Mouse (Mus musculus) spleen, postnatal 4 days (tissue): ENCODE results near the gene Ccdc12.

Experiments used
- DNase-seq, 2 experiments: peaks; one replicate each; pipeline ENCODE4 v3.0.0; 2022; ENCODE audit warnings: low spot score in 2 of 2

The Ccdc12 gene

DNA sequence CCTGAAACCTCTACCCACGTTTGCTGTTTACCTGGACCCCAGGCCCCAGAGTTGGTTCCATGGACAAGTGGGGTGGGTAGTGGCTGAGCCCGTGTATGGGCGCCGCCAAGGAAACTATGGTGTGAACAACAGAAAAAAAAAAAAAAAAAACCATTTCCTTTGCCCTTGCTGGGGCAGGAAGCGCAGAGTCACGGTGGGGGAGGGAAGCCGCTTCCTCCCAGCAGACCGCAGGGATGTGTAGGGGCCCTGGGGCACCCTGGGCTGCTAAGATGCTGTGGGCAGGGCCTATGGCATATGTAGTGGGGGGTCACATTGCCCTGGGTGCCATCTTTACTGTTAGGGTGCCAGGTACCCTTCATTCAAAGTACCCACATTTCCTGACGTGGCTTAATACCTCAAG lies 11.1 kb upstream of the Ccdc12 start:
- peak in 1 of 2 experiments; percentile 61 for DNase-seq

DNA sequence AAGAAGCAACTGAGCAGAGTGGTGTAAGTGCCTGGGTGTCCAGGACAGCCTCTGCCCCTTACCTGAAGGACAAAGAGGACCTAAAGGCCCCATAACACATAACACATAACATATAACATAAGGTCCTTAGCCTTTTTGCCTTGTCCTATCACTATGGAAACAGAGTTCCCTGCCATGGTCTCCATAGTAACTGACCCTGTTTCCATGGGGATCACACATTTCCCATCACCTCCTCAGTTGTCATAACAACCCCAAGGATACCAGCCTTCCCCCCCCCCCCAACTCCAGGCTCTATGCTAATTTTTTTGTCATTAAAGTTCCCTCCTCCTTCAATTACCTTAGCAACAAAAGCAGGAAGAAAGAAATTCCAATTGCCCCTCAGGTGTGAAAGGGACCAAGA lies 6.5 kb upstream of the Ccdc12 start:
- DNase-seq: no peak

DNA sequence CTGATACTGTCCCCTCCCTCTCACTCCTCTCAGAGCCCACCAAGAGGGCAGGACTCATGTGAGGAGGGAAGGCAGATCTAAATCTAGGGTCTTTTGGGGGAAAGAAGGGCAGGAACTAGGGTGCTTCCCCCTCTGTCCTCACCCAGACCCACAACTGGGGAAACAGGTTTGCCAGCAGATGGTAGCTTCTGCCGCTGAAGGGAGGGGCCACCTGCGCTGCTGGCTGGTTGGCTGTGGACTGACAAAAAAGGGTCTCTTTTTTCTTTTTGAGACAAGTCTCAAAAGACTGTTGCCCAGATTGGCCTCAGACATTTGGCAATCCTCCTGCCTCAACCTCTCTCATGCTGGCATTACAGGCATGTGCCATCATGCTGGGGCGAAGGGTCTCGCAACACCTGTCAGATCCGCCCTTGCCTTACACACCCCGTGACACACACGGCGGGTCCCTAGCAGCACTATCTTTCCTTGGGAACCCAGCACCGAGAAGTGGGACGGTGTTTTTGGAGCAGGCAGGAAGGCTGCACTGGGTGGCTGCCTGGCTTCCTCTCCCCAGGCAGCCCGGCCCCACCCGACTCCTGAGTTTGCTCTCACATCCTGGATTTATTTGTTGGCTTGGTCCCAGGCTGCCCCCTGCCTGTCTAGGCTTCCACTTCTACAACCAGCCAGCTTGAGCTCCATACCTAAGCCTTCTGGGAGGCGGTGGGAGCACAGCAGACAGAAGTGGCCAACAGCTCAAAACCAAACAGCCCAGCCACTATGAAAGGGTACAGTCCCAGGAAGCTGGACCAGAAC lies 4.2 kb upstream of the Ccdc12 start:
- DNase-seq: no peak

DNA sequence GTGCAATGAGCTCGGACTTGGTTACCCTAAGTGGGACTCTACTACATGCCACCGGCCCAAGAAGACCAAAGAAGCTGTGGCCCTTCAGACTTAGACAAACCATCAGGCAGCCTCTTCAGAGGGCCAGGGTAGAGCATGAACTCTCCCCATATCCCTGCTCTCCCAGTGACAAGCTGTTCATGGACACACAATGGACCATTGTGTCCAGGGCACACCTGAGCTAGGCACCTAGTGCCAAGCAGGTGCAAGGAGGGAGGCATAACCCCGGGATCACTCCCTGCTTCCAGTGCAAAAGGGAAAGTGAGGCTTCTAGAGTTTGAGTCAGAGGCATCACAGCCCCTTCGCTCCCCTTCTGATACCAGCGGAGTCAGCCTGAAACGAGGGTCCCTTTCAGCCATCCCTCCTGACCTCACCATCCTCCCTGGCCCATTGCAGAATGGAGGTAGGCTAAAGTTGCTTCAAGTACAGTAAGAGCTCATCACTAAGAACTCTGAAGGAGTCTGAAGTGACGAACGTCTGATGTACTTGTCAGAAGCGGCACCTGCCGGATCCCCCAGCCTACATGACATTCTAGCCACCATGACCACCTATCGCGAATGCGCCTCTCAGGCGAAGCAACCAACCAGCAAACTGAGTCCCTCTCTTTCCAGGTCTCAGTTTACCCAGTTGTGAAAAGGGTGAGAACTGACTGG lies 3.2 kb upstream of the Ccdc12 start:
- no peak for DNase-seq

DNA sequence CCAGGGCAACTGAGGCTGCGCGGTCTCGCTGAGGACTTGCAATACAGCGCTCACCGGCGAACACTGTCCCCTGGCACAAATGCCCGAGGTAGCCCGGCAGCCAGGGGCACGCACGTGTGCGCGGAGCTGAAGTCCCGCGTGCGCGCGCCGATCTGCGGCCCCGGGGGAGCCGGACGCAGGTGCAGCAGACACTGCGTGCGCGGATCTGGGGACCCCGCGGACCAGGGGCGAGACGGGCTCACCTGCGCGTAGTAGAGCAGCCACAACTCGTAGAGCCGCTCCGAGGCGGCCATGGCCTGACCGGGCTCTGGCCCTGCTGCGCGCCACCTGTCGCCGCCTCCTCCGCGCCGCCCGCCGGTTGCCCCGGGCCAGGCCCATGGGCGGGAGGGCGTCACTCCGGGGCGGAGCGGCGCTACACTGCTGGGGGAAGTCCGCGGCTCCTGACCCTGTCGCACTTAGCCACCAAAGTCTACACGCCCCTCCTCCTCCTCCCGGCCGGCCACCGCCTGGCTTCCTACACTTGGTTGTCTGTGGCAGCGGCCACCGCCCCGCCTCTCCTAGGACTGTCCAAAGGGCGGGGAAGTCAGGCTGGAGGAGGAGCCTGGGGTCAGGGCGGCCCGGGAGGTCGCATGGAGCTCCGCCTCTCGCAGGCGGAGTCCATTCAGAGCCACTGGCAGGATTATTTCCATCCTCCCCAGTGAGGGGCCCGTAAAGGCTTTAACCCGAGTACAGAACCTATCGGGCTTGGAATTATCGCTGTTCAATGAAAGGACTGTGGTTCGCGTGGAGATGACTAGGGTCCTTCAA lies 2.4 kb upstream of the Ccdc12 start, which contains the start of gene Nbeal2:
Gene Nbeal2, minus strand, starts transcription at position 507 of the 807 bp plus-strand sequence.
- DNase-seq: peak; percentile 89 to 93

DNA sequence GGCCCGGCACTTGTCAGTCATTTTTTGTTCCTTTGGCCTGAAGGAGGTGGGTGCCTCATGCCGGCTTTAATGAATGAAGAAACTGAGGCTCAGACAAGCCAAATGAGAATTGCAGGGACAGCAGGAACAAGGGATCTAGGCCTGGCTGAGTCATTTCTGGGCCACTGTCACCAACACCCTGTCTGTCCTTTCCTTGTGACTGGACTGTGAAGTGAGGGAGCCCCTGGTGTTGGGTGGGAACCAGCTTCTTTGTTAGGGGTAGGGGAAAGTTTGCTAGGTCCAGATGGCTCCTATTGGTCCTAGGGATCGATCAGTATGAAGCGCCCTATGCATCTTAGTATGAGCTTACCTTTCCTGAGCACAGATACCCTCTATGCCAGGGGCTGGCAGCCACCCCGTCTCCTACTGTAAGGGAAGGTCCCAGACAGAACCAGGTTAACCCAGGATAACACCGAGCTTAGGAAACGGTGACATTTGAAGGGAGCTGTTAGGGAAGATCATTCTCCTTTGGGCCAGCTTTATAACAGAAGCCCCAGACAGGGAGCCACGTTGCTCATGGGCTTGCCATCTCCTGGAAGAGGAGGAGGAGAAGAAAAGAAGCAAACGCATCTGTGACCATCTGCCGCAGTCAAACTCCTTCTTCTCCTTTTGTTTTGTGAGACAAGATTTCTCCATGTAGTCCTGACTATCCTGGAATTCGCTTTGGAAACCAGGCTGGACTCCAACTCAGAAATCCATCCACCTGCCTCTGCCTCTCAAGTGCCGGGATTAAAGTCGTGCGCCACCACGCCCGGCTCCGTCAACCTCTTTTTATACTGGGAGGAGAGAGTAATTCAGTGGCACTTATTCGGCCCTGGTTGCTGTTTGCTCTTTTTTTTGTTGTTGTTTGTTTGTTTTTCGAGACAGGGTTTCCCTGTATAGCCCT lies 1.3 kb upstream of the Ccdc12 start:
- no peak for DNase-seq

DNA sequence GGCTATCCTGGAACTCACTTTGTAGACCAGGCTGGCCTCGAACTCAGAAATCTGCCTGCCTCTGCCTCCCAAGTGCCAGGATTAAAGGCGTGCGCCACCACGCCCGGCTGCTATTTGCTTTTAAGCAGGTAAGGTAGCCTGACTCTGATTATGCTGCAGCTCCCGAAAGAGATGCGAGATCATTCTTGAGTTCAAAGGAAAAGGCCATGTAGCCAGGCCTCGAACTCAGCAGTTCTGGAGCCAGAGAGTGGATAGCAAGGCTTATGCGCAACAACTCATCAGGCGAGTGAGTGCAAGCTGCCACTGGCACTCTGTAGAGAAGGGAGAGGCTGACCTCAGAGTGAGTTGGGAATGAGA lies 674 bp upstream of the Ccdc12 start:
- no peak for DNase-seq

DNA sequence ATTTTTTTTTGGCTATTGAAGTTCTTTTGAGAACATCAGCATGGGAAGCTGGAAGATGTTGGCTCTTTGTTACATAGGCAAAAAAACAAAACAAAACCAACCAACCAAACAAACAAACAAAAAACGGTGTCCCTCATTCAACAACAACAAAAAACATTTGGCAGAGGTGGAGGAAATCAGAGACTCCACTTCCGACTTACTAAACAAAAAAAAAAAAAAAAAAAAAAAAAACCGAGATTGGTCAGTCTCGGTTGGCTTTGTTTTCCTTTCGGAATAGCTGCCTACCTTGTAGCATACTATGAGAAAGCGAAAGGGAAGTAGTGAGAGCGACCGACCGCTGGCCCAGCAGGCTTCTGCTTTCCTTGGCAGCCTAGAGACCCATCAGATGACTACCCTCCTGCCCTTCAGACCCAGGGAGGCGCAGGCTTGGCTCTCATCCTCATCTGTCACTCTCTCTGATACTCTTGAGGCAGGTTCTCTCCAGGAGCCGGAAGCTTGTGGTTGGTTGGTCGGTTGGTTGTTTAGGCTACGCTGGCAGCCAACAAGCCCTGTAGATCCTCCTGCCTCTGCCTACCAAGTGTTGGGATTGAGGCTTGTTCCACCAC lies 1.3 kb downstream of the Ccdc12 start:
- DNase-seq: peak in 1 of 2 experiments; percentile 54

DNA sequence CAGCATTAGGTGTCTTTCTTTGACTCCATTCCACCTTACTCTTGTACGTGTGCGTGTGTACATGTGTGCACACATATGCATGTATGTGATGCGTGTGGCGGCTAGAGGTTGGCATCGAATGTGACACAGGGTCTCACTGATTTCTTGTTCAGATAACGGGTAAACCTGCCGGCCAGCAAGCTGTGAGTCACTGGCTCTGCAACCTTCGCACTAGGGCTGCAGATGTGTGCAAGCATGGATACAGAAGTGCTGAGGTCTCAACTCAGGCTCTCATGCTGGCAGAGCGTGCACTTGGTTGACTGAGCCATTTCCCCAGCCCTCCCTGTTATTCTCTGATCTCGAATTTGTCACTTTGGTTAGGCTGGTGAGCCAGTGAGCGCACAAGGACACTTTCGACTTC lies 3.2 kb downstream of the Ccdc12 start:
- no peak for DNase-seq

DNA sequence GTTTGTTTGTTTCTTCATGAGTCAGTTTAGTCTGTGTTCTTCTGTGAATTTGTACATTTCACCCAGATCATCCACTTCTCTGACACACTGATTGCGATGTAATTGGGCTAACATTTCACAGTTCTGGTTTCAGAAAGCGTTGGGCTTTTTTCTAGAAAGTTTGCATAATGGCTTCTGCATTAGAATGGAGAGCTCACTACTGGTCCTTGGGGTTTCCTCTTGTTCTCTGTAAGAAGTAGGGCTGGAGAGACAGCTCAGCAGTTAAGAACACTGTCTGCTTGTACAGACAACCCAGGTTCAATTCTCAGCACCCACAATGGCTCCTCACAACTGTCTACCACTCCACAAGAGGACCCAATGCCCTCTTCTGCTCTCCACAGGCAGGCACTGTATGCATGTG lies 3.9 kb downstream of the Ccdc12 start:
- no peak for DNase-seq

DNA sequence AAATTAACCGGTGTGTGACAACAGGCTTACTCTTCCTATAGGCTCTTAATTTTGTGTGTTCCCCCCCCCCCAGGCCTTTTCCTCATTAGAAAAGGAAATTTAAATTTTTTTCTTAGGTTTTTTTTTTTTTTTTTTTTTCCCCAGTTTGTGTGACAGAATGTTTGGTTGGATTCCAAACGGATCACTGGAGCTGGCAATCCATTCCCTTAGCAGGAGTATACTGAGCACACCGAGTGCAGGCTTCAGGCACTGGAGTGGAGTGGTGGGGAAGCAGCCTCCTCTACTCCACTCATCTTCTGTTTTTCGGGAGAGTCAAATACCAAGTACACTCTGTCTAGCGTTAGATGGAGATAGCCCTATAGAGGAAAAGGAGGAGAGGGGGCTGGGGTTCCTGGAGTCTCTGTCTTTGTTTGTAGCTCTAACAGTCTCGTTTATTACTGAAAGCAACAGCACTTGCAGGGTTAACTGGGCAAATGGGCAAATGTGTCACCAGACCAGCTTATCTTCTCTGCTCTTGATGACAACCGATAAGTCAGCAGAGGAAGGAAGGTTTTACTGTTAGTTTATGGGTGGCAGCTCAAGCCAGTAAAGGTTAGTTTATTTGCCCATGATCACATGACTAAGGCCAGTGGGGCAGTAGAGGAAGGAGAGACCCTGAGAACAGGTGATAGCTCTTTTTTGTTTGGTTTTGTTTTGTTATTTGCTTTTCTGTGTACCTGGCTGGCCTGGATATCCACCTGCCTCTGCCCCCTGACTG lies 4.7 kb downstream of the Ccdc12 start:
- DNase-seq: no peak

DNA sequence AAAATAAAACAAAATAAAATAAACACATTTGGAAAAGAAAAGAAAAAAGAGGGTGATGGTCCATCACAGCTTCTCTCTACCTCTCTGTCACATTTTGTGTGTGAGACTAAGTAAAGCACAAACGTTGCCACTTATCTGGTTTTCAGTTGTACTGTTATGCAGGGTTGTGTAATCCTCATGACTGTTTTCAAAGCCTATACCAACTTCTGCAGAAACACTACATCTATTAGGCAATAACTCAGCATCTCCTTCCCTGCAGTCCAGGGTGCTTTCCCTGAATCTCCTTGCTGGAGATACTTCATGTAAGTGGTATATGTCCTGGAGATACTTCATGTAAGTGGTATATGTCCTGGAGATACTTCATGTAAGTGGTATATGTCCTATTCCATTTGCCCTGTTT lies 6.5 kb downstream of the Ccdc12 start:
- DNase-seq: no peak

DNA sequence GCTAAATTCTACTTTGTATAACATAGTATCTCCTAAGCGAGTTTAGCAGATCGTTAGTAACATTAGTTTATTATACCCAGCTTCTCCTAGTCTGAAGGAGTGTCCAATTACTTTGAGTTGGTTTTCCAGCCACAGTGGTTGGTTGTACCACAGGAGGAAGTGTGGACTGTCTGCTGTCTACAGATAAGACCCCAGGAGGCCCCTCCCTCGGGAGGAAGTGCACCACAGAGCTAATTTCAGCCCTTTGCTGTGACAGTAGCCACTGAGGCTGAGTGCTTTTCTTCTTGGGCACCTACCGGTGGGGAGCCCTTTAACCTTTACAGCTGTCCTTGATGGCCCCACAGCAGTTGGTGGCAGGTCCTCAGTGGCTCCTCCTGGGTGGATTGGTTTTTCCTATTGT lies 9.6 kb downstream of the Ccdc12 start:
- DNase-seq: peak; percentile 77 to 79

DNA sequence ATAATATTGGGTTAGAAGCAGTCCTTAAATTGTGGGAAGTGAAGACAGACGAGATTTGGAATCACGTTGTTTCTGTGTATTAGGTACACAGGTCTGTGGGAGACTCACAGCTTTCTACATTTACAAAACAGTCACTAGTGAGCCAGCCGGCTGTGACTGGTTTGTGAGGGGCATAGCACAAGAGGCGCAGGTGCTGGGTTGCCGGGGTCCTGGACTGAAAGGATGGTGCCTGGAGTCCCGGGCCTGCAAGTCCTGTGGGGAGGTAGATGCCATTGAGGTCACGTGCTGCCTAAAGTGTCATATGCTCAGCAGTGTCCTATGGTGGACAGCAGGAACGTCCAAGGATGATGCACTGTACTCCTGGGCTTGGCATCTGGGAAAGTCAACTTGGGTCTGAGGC lies 10.1 kb downstream of the Ccdc12 start:
- no peak for DNase-seq

DNA sequence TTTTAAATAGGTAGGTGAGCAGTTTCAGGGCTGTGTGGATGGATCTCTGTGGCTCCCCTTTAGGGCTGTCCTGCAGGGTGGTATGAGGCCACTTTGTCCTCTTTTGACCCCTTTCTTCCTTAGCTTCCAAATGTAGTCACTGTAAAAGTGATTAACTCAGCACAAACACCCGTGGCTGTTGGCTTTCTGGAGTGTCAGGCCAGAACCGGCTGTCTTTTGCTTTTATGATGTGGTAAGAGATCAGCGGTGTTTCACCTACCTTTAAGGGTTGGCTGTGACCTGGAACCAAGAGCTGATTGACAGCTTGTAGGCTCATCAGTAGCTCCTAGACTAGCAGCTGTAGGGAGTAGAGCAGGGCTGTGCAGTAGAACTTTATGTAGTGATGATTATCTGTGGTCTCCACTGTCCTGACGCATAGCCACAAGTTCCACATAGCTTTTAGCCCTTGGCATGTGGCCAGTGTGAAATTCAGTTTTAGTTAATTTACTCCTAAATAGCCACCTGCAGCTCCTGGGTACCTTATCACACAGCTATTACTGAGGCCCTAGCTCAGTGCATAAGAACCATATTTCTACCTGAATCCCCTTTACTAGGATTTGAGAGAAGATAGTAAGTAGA lies 11.0 kb downstream of the Ccdc12 start:
- DNase-seq: no peak

DNA sequence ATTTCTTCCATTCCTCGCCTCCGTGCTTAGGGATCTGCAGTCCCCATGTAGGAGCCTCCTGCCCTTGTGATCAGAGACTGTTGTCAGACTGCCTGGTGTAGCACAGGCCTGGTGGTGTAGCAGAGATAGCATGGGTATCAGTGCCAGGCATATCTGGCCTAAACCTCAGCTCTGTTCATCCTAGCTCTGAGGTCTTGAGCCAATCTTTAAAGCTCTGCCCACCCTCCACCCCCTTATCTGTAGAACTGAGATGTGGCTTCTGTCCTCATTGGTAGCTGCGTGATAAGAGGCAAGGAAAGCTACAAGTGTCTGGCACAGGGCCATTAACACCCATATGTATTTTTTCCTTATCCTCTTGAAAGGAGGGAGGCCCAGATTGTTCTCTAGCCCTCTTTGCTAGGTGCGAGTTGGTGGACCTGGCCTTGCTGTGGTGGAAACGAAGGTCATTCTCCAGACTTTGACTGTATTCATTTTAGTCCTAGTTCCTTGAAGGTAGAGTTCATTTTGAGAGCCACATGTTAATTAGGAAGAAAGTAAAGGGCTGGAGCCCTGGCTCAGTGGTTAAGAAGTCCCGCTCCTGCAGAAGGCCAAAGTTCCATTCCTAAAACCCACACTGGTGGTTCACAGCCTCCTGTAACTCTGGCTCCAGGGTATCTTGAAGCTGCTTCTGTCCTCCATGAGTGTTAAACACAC lies 12.4 kb downstream of the Ccdc12 start:
- DNase-seq: no peak

DNA sequence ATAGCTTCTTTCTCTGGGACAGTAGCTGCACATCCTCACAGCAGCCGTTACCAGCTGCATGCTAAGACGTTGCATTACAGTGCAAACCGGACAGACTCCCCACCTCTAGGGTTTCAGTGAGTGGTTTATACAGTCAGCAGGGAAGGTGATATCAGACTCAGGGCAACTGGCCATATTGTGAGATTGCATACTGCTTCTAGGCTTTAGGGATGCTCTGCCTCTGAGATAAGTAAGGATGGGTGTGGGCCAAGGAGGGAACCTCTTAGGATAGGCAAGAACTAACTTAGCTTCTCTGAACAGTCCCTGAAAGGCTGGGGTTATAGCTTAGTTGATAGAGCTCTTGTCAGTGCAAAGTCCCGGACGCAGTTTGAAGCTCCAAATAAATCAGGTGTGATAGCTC lies 13.5 kb downstream of the Ccdc12 start:
- no peak for DNase-seq

DNA sequence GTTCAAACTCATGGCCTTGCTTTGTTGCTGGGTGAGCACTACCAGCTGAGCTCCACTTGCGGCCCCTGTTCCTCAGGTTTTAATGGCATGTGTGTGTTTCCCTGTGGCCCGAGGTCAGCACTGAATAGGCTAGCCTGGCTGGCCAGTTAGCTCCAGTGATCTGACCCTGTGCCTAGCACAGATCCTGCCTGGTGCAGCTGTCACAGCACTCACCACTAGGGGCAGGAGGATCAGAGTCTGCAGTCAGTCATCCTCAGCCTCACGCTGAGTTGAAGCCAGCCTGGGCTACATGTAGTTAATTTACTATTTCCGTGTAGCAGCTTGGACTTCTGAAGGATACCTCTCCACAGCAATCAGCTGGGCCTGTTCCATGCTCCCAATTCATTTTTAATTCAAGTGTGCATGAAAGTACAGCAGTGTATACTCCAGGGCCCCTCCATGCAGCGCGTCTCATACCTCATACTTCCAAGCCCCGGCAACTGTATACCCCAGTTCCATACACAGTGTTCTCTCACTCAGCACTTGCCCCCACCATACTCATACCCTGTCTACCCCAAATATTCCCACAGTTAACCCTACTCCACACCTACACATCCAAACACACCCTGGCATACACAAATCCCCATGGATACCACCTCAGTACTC lies 16.3 kb downstream of the Ccdc12 start:
- DNase-seq: peak; percentile 54 to 73
